8 mouse cellular contexts compared by ENCODE assay signal in genomic region chr13:44731727-44732441, GRCm38 (mm10). TPM values are rescaled to one million over a fixed set of nuclear protein-coding genes. Genes with fewer than 3 reads are reported as not detected.
DNase-seq lines count a peak whose midpoint lies in the region; ATAC-seq lines count a peak whose summit lies in the region.

No protein-coding gene starts in this region.

- under 1% methylated on average over 16 of the region's 16 CpGs for WGBS in lung, embryonic 15.5 days
- WGBS in hindbrain, embryonic 11.5 days, result under 1% methylated on average over 16 of the region's 16 CpGs

- peak overlapping the region; percentile 97; the same call in 1 of the 2 replicates for H3K27ac ChIP-seq in lung, embryonic 15.5 days
- H3K27ac ChIP-seq in hindbrain, embryonic 11.5 days (ENCODE audit: low read depth, low read length), result no peak overlapping the region

- peaks cover 24% of the 10 kb centered on the region for H3K4me1 ChIP-seq in lung, embryonic 15.5 days
- H3K4me1 ChIP-seq in hindbrain, embryonic 11.5 days (replicated peaks; ENCODE audit: control insufficient read depth, insufficient read depth, low read length), result 0 out of 2 replicates have a peak, but pooled peaks cover 3% of the 10 kb centered on the region

- no peaks in the 10 kb centered on the region for H3K36me3 ChIP-seq in lung, embryonic 15.5 days
- no peaks in the 10 kb centered on the region for H3K36me3 ChIP-seq in hindbrain, embryonic 11.5 days (ENCODE audit: control insufficient read depth, insufficient read depth, low read length)

- peak overlapping the region; percentile 72 for H3K4me2 ChIP-seq in lung, embryonic 15.5 days
- peak overlapping the region; percentile 78 for H3K4me2 ChIP-seq in hindbrain, embryonic 11.5 days (replicated peaks; ENCODE audit: low read depth, low read length)

- H3K4me3 ChIP-seq in lung, embryonic 15.5 days, result peak overlapping the region; percentile 82
- peak overlapping the region; percentile 70 for H3K4me3 ChIP-seq in hindbrain, embryonic 11.5 days (ENCODE audit: low read depth, low read length)

- H3K27me3 ChIP-seq in lung, embryonic 15.5 days, result no peaks in the 10 kb centered on the region
- H3K27me3 ChIP-seq in hindbrain, embryonic 11.5 days (ENCODE audit: control insufficient read depth, insufficient read depth, low read length), result no peaks in the 10 kb centered on the region

- DNase-seq in CD4-positive, CD25-positive, alpha-beta regulatory T cell, adult 2 months (ENCODE audit: low read depth, low spot score), result peak; percentile 34
- no peak for DNase-seq in lung, postnatal 10 days
- peak; percentile 39 for DNase-seq in hindbrain, embryonic 11.5 days (ENCODE audit: low spot score)
- peak; percentile 5 for DNase-seq in lung, postnatal 14 days
- peak; percentile 26 for DNase-seq in thymus, postnatal 14 days
- DNase-seq in ovary, postnatal 14 days (ENCODE audit: low spot score), result no peak

- no peak for ATAC-seq in CD4-positive, CD25-positive, alpha-beta regulatory T cell, adult 4 months
- ATAC-seq in lung, embryonic 15.5 days (ENCODE audit: borderline replicate concordance, extremely low read depth, low FRiP score, low TSS enrichment), result no peak
- ATAC-seq in hindbrain, embryonic 11.5 days (ENCODE audit: low FRiP score), result no peak

- H3K9me3 ChIP-seq in lung, embryonic 15.5 days, result no peaks in the 10 kb centered on the region
- no peaks in the 10 kb centered on the region for H3K9me3 ChIP-seq in hindbrain, embryonic 11.5 days (ENCODE audit: control insufficient read depth, low read length)

- peak overlapping the region; percentile 85 for H3K9ac ChIP-seq in lung, embryonic 15.5 days
- peak overlapping the region; percentile 62 for H3K9ac ChIP-seq in hindbrain, embryonic 11.5 days (ENCODE audit: low read depth, low read length)

RNA-seq across cellular contexts. Expression of gene Jarid2, which starts 2.6 kb away (rescaled TPM):
- 10 to 100 TPM; 42.0 to 56.3 TPM for polyA plus RNA-seq in CD4-positive, CD25-positive, alpha-beta regulatory T cell, adult 4 months (2017; shearing (Covaris generic))
- 22.5 and 23.6 TPM in 2 replicates for polyA plus RNA-seq in lung, embryonic 15.5 days (2015; fragmentation: Nextera tagmentation; extraction: Ambion mirVana)
- polyA plus RNA-seq in hindbrain, embryonic 11.5 days (2014; fragmentation: Nextera tagmentation; extraction: Ambion mirVana), result 44.1 and 45.9 TPM in 2 replicates

Comparison
In these comparisons a context has a peak if more than half of its experiments do, and no peak if none do; other contexts are left out.
1. DNase-seq: peak in CD4-positive, CD25-positive, alpha-beta regulatory T cell, adult 2 months (single experiment), hindbrain, embryonic 11.5 days (single experiment), lung, postnatal 14 days (single experiment) and thymus, postnatal 14 days (single experiment); none in lung, postnatal 10 days (single experiment) and ovary, postnatal 14 days (single experiment).